Mouse (Mus musculus) G1E (cell line): ENCODE measurements around the gene Utp18. TPM values are rescaled to one million over a fixed set of nuclear protein-coding genes. Genes with fewer than 3 reads are reported as not detected.

Source experiments
- ATAC-seq: 2 replicates; pipeline ENCODE4 v1.8.0; 2016; ENCODE audit warnings: mild to moderate bottlenecking; ENCODE audit not compliant: insufficient number of reproducible peaks, poor library complexity, low FRiP score, severe bottlenecking; ENCODE audit errors: extremely low read depth
- DNase-seq: peaks from one replicate; pipeline ENCODE4 v3.0.0; 2012; ENCODE audit warnings: low spot score
- H3K27me3 ChIP-seq: 2 replicates; pipeline ENCODE4 v1.6.1; 2012; ENCODE audit warnings: mild to moderate bottlenecking, low read length, inconsistent platforms; ENCODE audit not compliant: insufficient read depth
- H3K36me3 ChIP-seq: replicated peaks from 2 replicates; pipeline ENCODE3; 2012; ENCODE audit warnings: mild to moderate bottlenecking, inconsistent platforms
- H3K4me1 ChIP-seq: 2 replicates; pipeline ENCODE4 v1.6.1; 2012; ENCODE audit warnings: low read depth, low read length, inconsistent platforms, mixed read lengths; ENCODE audit not compliant: insufficient read depth
- H3K4me3 ChIP-seq: 2 replicates; pipeline ENCODE4 v1.5.1; 2012; ENCODE audit warnings: low read depth, mild to moderate bottlenecking, inconsistent platforms, low read length, moderate library complexity, mixed read lengths
- H3K9me3 ChIP-seq: replicated peaks from 2 replicates; pipeline ENCODE4 v1.6.1; 2012; ENCODE audit warnings: inconsistent platforms
- CTCF ChIP-seq: IDR thresholded peaks from 2 replicates; pipeline ENCODE4 v1.5.1; 2012; ENCODE audit warnings: low read depth, low read length, inconsistent platforms, mixed read lengths
- GATA1 ChIP-seq: IDR thresholded peaks from 2 replicates; pipeline ENCODE4 v1.6.1; 2012; ENCODE audit warnings: borderline replicate concordance, low read length, inconsistent platforms, mixed read lengths
- GATA2 ChIP-seq: IDR thresholded peaks from 2 replicates; pipeline ENCODE4 v1.6.1; 2012; ENCODE audit warnings: low read depth, low read length, inconsistent platforms, borderline replicate concordance
- POLR2AphosphoS5 ChIP-seq: IDR thresholded peaks from 2 replicates; pipeline ENCODE4 v1.6.1; 2012; ENCODE audit warnings: low read depth, low read length, inconsistent platforms; ENCODE audit not compliant: insufficient replicate concordance
- TAL1 ChIP-seq: conservative IDR thresholded peaks from 2 replicates; pipeline ENCODE4 v1.6.1; 2012; ENCODE audit warnings: low read depth, low read length, inconsistent platforms, mixed read lengths
- polyA plus RNA-seq: library from polyadenylated mRNA; stranded (reverse); fragments of >175 nt; gene quantifications from 2 replicates; pipeline ENCODE4 v1.2.3, GENCODE M21; 2012
- total RNA-seq, 2 experiments: library from RNA; stranded (forward) in 1 of 2; stranded (reverse) in 1 of 2; fragments of 200-1000 nt in 1 of 2; fragments of >200 nt in 1 of 2; fragmentation: Nextera tagmentation in 1 of 2; gene quantifications; 2 replicates each; pipeline ENCODE4 v1.2.3; 2014 to 2017

Utp18 gene
- total and polyA plus RNA-seq, 3 experiments, result 21.9 to 50.9 (median 22.3) TPM

DNA sequence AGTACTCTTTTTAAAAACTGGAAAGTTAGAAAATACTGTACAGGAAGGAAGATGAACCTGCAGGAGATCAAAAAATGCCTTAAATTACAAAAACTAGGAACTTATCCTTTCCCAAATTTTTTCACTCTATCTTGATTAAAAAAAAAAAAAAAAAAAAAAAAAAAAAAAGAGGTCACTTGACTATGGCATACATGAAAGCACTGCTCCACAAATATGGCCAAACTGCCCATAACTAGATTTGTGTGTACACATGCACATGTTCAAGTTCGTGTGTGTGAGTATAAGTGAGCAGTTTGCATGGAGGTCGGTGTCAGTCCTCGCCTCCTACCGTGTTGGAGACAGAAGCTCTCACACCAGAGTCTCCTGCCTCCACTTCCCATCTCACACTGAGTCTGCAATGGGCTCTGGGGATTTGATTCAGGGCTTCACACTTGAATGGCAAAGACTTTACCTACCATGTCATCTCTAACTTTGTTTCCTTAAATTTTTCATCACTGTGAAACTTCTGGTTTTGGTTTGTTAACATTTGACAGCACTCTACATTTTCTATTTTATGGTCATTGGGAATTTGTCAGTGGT lies 23.4 kb downstream of the Utp18 start:
- Histone ChIP-seq H3K27me3 (no peaks in the 10 kb centered on the region), H3K9me3 (no peaks in the 10 kb centered on the region), H3K4me1 (no peaks in the 10 kb centered on the region; the same call in 1 of the 2 replicates), H3K4me3 (no peak overlapping the region), H3K36me3 (peaks cover 67% of the 10 kb centered on the region)
- TF ChIP-seq GATA2, result no peak
- TF ChIP-seq TAL1, result no peak
- TF ChIP-seq GATA1, result no peak
- no peak for TF ChIP-seq CTCF
- no peak for TF ChIP-seq POLR2AphosphoS5
- DNase-seq, result no peak
- ATAC-seq, result no peak

DNA sequence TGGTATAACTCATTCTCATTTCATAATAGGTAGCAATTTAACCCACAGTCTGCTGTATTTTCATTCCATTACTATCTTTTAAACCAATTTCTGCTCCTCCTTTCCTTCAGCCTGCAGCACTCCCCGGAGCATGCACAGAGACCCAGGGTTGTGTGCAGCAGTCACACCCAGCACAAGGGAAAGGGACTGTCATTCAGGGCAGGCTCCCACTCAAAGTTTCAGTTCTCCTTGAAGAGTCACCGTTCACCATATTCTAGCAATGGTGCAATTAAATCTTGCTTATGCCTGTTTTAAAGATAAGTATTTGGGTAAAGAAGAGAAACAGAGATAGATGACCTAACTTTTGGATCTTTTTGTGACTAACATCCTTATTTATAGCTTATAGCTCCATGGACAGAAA lies 24.4 kb downstream of the Utp18 start:
- no peaks in the 10 kb centered on the region; the same call in 1 of the 2 replicates for H3K4me1 ChIP-seq
- no peak overlapping the region for H3K4me3 ChIP-seq
- ATAC-seq (no peak), DNase-seq (no peak)
- TF ChIP-seq GATA2 (no peak), POLR2AphosphoS5 (no peak), TAL1 (no peak)
- no peaks in the 10 kb centered on the region for H3K27me3 ChIP-seq
- no peaks in the 10 kb centered on the region for H3K9me3 ChIP-seq
- H3K36me3 ChIP-seq, result peaks cover 57% of the 10 kb centered on the region

DNA sequence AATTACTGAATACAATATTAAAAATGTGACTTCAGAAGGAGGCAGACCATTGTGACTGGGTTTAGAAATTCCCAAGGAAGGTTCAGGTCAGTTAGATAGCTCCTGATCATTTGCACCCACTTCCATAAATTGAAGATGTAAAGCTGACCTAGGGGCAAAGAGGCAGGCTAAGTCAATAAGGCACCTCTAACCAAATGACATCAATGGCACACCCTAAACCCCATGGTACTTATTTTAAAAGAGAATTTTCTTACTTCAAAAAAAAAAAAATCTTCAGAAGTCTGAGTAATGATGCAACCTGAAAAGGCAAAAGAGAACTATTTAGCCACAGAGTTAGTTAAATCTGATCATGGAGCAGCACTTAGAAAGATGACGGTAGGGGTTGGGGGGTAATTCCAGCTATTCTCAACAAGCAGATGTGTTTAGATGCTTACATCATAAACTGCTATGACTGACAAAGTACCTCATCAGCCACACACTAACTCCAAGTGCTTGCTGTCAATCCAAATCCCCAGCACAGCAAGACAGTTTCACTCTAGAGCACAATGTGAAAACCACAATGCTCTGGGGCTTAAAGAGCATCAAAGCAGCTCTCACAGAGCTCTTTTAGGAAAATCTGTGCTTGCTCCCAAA lies 24.9 kb downstream of the Utp18 start:
- H3K4me1 ChIP-seq, result no peaks in the 10 kb centered on the region; the same call in 1 of the 2 replicates
- TF ChIP-seq GATA2 (no peak), TAL1 (no peak), POLR2AphosphoS5 (no peak), GATA1 (no peak), CTCF (no peak)
- peaks cover 52% of the 10 kb centered on the region for H3K36me3 ChIP-seq
- no peak for ATAC-seq
- DNase-seq, result no peak
- no peaks in the 10 kb centered on the region for H3K27me3 ChIP-seq
- no peak overlapping the region for H3K4me3 ChIP-seq
- H3K9me3 ChIP-seq, result no peaks in the 10 kb centered on the region

- Histone ChIP-seq H3K9me3 (no peaks in the 10 kb centered on the region), H3K4me1 (no peaks in the 10 kb centered on the region), H3K4me3 (no peak overlapping the region), H3K27me3 (peaks cover 4% of the 10 kb centered on the region; the same call in 1 of the 2 replicates), H3K36me3 (peaks cover 20% of the 10 kb centered on the region)
- DNase-seq (peak; percentile 4), ATAC-seq (peak; percentile 40; the same call in 1 of the 2 replicates)
- TF ChIP-seq GATA2 (no peak), CTCF (peak; percentile 34; the same call in 1 of the 2 replicates), POLR2AphosphoS5 (no peak)
Observed at GRCm38 (mm10) chr11:93856284-93856955, 29.1 kb downstream of the Utp18 start.

DNA sequence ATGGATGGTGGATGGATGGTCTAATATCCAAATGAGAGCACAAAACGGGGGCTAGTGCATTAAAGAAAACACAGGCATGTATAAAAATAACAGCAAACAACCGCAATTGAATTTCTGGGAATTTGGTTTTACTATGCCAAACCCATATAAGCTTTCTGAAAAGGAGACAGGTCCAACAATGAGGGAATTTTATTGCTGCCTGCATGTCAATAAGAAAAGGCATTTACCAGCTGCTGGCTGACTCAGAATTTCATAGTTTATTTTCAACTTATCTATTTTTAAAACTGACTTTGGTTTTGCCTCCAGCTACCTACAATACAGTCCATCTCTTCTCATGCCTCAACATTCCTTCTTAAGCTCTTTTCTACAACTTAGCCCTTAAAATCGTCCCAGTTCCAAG lies 33.0 kb downstream of the Utp18 start:
- Histone ChIP-seq H3K4me1 (no peaks in the 10 kb centered on the region), H3K4me3 (no peak overlapping the region), H3K27me3 (peaks cover 7% of the 10 kb centered on the region), H3K9me3 (no peaks in the 10 kb centered on the region), H3K36me3 (no peaks in the 10 kb centered on the region)
- ATAC-seq, result no peak
- no peak for DNase-seq
- no peak for TF ChIP-seq CTCF
- no peak for TF ChIP-seq POLR2AphosphoS5
- no peak for TF ChIP-seq GATA2
- TF ChIP-seq TAL1, result no peak
- no peak for TF ChIP-seq GATA1

GRCm38 (mm10) chr11:93847342-93847741 lies 38.2 kb downstream of the Utp18 start:
- Histone ChIP-seq H3K4me3 (no peak overlapping the region), H3K9me3 (no peaks in the 10 kb centered on the region), H3K4me1 (no peaks in the 10 kb centered on the region), H3K27me3 (peaks cover 3% of the 10 kb centered on the region), H3K36me3 (no peaks in the 10 kb centered on the region)
- ATAC-seq, result no peak
- DNase-seq, result no peak
- TF ChIP-seq GATA1 (no peak), CTCF (no peak), GATA2 (no peak), POLR2AphosphoS5 (no peak), TAL1 (no peak)
